Mouse (Mus musculus) left cerebral cortex, adult 18-20 months (tissue): ENCODE results near the gene Pkig. TPM values are rescaled to one million over a fixed set of nuclear protein-coding genes. Genes with fewer than 3 reads are reported as not detected.
"Not testable (repeated sequence)": the region's sequence is repeated elsewhere in the genome, so short reads cannot be mapped to it uniquely, and the experiment has no call there.

Experiments used
- DNase-seq, 2 experiments: peaks; one replicate each; pipeline ENCODE4 v3.0.0; 2021 to 2022; ENCODE audit warnings: low spot score in 2 of 2, mixed read lengths in 1 of 2
- total RNA-seq, 2 experiments: library from RNA; stranded (reverse); gene quantifications; 2 replicates each; pipeline ENCODE4 v1.2.3; 2021

The Pkig gene
- total RNA-seq, 2 experiments from 2014 or later = 130 to 132 TPM

GRCm38 (mm10) chr2:163642685-163643575 is 15.3 kb upstream of the Pkig start:
- no peak for DNase-seq

- DNase-seq = no peak
These were observed 14.6 kb upstream of the Pkig start for GRCm38 (mm10) chr2:163643576-163643971.

DNA sequence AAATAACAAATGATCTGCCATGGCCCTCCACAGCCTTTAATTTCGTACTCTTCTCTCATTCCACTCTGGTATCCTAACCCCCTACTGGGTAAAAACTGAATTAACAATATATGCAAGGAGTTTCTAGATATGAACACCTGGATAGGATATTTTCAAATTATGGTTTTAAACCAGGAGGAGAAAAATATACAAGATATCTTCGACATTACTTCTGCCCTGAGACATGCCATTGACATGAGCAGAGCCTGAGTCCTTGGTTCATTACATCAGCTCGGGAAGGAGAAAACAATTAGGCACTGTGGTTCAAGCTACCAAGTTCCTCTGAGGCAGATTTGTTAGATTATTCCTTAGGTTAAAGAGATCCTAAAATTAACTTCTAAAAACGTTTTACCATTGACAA is 14.1 kb upstream of the Pkig start:
- no peak for DNase-seq

DNA sequence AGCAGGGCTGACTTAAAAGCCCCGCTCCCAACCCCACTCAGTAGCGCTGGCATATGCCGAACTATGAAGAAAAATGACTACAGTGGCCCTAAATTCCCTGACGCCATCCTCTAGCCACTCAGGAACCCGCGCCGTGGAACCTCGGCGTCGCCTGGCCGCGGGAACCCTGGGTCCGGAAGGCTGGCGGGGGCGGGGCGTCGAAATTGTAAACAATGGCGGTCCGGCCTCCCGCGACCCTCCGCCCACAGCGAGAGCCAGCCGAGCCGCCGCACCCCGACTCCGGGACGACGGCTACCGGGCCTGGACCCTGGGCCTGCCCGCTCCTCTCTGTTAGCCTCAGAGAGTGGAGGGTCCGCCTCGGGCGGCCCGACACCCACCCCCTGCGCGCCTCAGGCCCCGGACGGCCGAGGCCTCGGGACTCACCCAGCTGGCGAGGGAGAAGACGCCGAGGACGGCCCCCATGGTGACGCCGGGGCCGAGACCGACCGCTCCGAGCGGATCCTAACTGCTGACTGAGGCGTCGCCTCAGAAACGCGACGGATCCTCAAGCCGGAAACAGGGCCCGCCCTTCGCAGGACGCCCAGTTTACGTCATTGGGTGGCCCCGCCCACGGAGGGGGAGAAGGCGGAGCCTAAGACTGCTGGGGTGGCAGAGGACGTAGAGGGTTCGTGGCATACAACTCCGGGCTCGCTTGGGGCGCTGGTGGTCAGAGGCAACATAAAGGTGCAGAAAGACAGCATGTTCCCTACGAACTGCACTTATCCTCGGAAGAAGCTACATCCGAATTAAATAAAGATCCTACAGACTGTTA is 13.4 kb upstream of the Pkig start, which contains the start of gene Serinc3:
Serinc3 (minus strand) TSS at position 557 of the 811 bp plus-strand sequence.
- DNase-seq = peak; percentile 98

DNA sequence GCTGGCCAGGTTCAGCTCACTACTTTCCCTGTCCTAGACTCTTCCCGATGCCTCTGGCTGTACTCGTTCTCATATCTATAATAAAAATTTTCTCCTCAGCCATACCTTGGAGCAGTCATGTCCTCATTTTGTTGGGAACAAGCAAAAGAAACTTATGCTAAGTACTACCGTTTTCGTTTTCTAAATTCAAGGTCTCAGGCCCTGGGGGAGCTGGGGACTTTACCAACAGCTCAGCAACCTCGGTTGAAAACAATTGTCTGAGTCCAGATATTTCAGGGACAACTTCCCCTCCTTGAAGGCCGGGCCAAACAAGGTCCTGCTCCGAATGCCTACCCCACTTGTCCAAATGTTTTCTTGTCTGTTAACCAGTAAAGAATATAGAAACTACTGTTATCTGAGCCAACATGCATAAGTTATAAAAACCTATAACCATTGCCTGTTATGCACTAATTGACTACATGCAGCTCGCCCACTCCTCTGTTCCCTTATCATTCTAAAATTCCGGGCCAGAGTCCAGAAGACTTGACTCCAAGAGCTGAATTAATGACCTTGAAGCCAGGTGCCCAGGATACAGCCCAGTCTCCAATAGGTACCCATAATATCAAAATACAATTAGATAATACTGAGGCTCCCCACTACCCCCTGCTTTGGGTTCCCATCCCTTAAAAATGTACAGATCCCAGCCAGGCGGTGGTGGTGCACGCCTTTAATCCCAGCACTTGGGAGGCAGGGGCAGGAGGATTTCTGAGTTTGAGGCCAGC is 12.3 kb upstream of the Pkig start:
- no peak for DNase-seq

- no peak for DNase-seq
These were observed 11.6 kb upstream of the Pkig start for GRCm38 (mm10) chr2:163646461-163647080.

DNA sequence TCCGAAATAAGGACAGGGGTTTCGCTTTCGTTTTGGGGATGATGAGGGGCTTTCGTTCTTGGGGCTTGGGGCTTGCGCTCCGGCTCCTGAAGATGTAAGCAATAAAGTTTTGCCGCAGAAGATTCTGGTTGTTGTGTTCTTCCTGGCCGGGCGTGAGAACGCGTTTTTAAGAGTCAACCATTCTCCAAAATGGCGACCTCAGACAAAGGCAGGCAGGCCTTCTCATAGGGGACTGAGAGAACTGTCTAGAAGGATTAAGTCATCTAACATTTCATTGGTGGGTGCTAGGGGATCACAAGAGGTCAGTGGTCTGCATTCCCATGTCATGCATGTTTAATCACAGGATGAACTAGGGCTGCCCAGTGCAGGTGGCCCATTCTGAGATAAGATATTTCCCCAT is 2.5 kb upstream of the Pkig start:
- DNase-seq = not testable (repeated sequence)

- no peak for DNase-seq
These were observed 700 bp upstream of the Pkig start for GRCm38 (mm10) chr2:163657486-163657885.

- DNase-seq = no peak
These were observed 755 bp downstream of the Pkig start for GRCm38 (mm10) chr2:163658941-163659340.

DNA sequence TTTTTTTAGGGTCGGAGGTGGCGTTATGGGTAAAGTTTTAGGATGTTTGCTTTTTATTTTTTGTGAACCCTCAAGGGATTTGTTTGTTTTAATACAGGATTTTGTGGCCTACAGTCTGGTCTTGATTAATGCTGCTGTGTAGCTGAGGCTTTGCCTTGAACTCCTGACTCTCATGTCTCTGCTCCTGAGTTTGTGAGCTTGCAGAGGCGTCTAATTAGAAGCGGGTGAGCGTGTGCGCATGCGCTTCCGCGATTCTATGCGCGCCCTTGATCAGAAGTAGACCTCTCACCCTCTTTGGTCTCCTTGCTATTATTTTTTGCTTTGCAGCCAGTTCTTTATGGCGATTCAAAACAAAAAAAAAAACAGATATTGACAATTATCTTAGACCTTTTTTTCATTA is 1.2 kb downstream of the Pkig start:
- DNase-seq = no peak

GRCm38 (mm10) chr2:163660103-163660701 is 2.0 kb downstream of the Pkig start:
- DNase-seq = no peak

- DNase-seq = peak; percentile 67 to 78
These were observed 3.2 kb downstream of the Pkig start for GRCm38 (mm10) chr2:163661371-163661850.

DNA sequence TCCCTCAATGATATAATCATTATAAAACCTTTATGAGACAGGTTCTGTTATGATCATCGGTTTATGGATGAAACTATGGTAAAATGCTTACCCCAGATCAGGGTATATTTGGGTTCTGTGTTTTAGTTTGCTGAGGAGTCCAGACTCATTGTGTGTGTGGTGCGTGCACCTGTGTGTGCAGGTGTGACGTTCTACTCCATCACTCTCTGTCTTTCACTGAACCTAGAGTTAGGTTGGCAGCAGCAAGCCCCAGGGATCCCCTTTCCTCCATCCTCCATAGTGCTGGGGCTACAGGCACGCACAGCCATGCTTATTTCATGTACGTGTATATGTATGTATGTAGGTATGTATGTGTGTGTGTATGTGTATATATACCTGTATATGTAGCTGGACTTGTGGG is 3.9 kb downstream of the Pkig start:
- no peak for DNase-seq

GRCm38 (mm10) chr2:163662698-163663221 is 4.6 kb downstream of the Pkig start:
- DNase-seq = no peak

GRCm38 (mm10) chr2:163663930-163664329 is 5.7 kb downstream of the Pkig start:
- no peak for DNase-seq

- DNase-seq = no peak
These were observed 8.9 kb downstream of the Pkig start for GRCm38 (mm10) chr2:163667045-163667444.

GRCm38 (mm10) chr2:163670872-163671594 is 12.8 kb downstream of the Pkig start:
- no peak for DNase-seq

GRCm38 (mm10) chr2:163674397-163674796 is 16.2 kb downstream of the Pkig start:
- no peak for DNase-seq

DNA sequence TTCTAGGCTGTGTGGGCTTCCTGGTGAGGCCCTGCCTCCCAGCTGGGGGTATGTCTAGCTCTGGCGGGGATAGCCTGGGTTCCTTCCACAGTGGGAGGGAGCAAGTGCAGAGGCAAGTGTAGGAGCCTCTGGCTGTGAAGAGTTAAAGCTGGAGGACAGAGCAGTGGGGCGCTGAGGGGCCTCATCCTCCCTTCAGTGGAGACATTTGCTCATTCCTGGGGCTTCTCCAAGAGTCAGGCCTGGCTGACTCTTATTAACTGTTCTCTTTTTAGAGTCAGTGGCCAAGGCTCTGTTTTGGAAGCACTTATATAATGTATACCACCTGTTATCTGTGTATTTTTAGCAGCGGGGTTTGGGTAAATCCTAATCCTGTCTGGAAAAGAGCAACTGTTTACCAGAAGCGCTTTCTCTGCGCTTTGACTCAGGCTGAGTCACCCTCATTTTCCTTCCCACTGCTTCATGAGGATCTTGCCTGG is 17.0 kb downstream of the Pkig start:
- DNase-seq = peak in 1 of 2 experiments; percentile 54
